Mouse (Mus musculus): ENCODE results near the gene Man2b1. TPM values are rescaled to one million over a fixed set of nuclear protein-coding genes. Genes with fewer than 3 reads are reported as not detected.

Man2b1 gene
- total and polyA plus RNA-seq, 3 experiments: 10.8 to 24.7 TPM; not detected in 1

GRCm38 (mm10) chr8:85035728-85036310 lies 47.3 kb upstream of the Man2b1 start (continued):
- TF ChIP-seq ZC3H11A (IDR thresholded peaks at IDR 0.05; ENCODE audit: low read depth, low read length): no peak
- TF ChIP-seq NRF1 (IDR thresholded peaks at IDR 0.05; ENCODE audit: insufficient read depth, low read depth, low read length, poor library complexity, severe bottlenecking): no peak

- no peak for DNase-seq (ENCODE audit: low read depth, low spot score)
- peaks cover 9 to 30% of the 10 kb centered on the region in 2 experiments for H3K36me3 ChIP-seq (ENCODE audit: control insufficient read depth in 1 of 2, insufficient read depth in 2 of 2, low read length in 2 of 2)
- H3K9me3 ChIP-seq (replicated peaks; ENCODE audit: insufficient read depth, low read length): no peaks in the 10 kb centered on the region
- TF ChIP-seq POLR2AphosphoS2 (IDR thresholded peaks at IDR 0.05; ENCODE audit: low read length) (peak; percentile 87; the same call in 1 of the 2 replicates), POLR2A (IDR thresholded peaks at IDR 0.05; ENCODE audit: control insufficient read depth in 1 of 2, insufficient read depth in 1 of 2, low read depth in 1 of 2, low read length in 2 of 2, poor library complexity in 1 of 2) (peak; percentile 27 to 84; a peak in 3 of 4 replicates), ZKSCAN1 (IDR thresholded peaks at IDR 0.05; ENCODE audit: low read depth, low read length) (no peak), GATA1 (IDR thresholded peaks at IDR 0.05; ENCODE audit: low read depth, low read length) (no peak), JUND (IDR thresholded peaks at IDR 0.05; ENCODE audit: low read depth, low read length) (no peak), TBP (IDR thresholded peaks at IDR 0.05; ENCODE audit: low read depth, low read length) (peak; percentile 97), NELFE (IDR thresholded peaks at IDR 0.05; ENCODE audit: low read depth, low read length) (peak; percentile 53)
- H3K27ac ChIP-seq (ENCODE audit: control insufficient read depth, low read depth, low read length): peak overlapping the region; percentile 97
- peak overlapping the region; percentile 65 to 88 for H3K4me3 ChIP-seq (ENCODE audit: control insufficient read depth in 1 of 2, insufficient read depth in 1 of 2, low read depth in 2 of 2, low read length in 2 of 2)
- peaks cover 3 to 15% of the 10 kb centered on the region in 2 experiments for H3K4me1 ChIP-seq (ENCODE audit: control insufficient read depth in 1 of 2, insufficient read depth in 2 of 2, low read length in 2 of 2)
- H3K9ac ChIP-seq (ENCODE audit: control insufficient read depth, low read depth, low read length, poor library complexity, severe bottlenecking): peak overlapping the region; percentile 96
- peaks cover 49% of the 10 kb centered on the region for H3K79me2 ChIP-seq (ENCODE audit: control insufficient read depth, insufficient read depth, low read length, poor library complexity)
- H3K27me3 ChIP-seq (ENCODE audit: control insufficient read depth in 1 of 2, insufficient read depth in 2 of 2, low read length in 2 of 2): no peaks in the 10 kb centered on the region
Observed at GRCm38 (mm10) chr8:85036381-85036717, 46.7 kb upstream of the Man2b1 start.

GRCm38 (mm10) chr8:85036718-85037365 lies 46.2 kb upstream of the Man2b1 start, which contains the start of gene Tnpo2:
Tnpo2 (plus strand) TSS chr8:85036915.
- H3K4me3 ChIP-seq (ENCODE audit: control insufficient read depth in 1 of 2, insufficient read depth in 1 of 2, low read depth in 2 of 2, low read length in 2 of 2): peak within 1 kb of the TSS; percentile 86 to 88
- peaks cover 52% of the 10 kb centered on the region for H3K79me2 ChIP-seq (ENCODE audit: control insufficient read depth, insufficient read depth, low read length, poor library complexity)
- H3K27me3 ChIP-seq (ENCODE audit: control insufficient read depth in 1 of 2, insufficient read depth in 2 of 2, low read length in 2 of 2): no peaks in the 10 kb centered on the region
- DNase-seq (ENCODE audit: low read depth, low spot score): peak; percentile 99
- H3K36me3 ChIP-seq (ENCODE audit: control insufficient read depth in 1 of 2, insufficient read depth in 2 of 2, low read length in 2 of 2): peaks cover 13 to 35% of the 10 kb centered on the region in 2 experiments
- H3K9ac ChIP-seq (ENCODE audit: control insufficient read depth, low read depth, low read length, poor library complexity, severe bottlenecking): peak within 1 kb of the TSS; percentile 99
- peak within 1 kb of the TSS; percentile 98 for H3K27ac ChIP-seq (ENCODE audit: control insufficient read depth, low read depth, low read length)
- no peaks in the 10 kb centered on the region for H3K9me3 ChIP-seq (replicated peaks; ENCODE audit: insufficient read depth, low read length)
- peaks cover 3 to 15% of the 10 kb centered on the region in 2 experiments for H3K4me1 ChIP-seq (ENCODE audit: control insufficient read depth in 1 of 2, insufficient read depth in 2 of 2, low read length in 2 of 2)
- TF ChIP-seq E2F4 (IDR thresholded peaks at IDR 0.05; ENCODE audit: borderline replicate concordance, low read depth, low read length) (no peak), GABPA (IDR thresholded peaks at IDR 0.05; ENCODE audit: low read depth, low read length) (no peak), TBP (IDR thresholded peaks at IDR 0.05; ENCODE audit: low read depth, low read length) (no peak), GATA1 (IDR thresholded peaks at IDR 0.05; ENCODE audit: low read depth, low read length) (no peak), ETS1 (IDR thresholded peaks at IDR 0.05; ENCODE audit: low read depth, low read length) (peak; percentile 29; the same call in 1 of the 2 replicates), RCOR1 (IDR thresholded peaks at IDR 0.05; ENCODE audit: low read depth, low read length) (no peak), UBTF (IDR thresholded peaks at IDR 0.05; ENCODE audit: borderline replicate concordance, insufficient read depth, low read depth, low read length) (peak; percentile 66; the same call in 1 of the 2 replicates), POLR2A (IDR thresholded peaks at IDR 0.05; ENCODE audit: control insufficient read depth in 1 of 2, insufficient read depth in 1 of 2, low read depth in 1 of 2, low read length in 2 of 2, poor library complexity in 1 of 2) (peak; percentile 63 to 90), ZC3H11A (IDR thresholded peaks at IDR 0.05; ENCODE audit: low read depth, low read length) (no peak), NRF1 (IDR thresholded peaks at IDR 0.05; ENCODE audit: insufficient read depth, low read depth, low read length, poor library complexity, severe bottlenecking) (peak; percentile 54; the same call in 1 of the 2 replicates), ZMIZ1 (IDR thresholded peaks at IDR 0.05; ENCODE audit: low read depth, low read length) (no peak), CHD1 (IDR thresholded peaks at IDR 0.05; ENCODE audit: low read depth, low read length) (no peak), MAZ (IDR thresholded peaks at IDR 0.05; ENCODE audit: low read depth, low read length) (no peak), MXI1 (IDR thresholded peaks at IDR 0.05; ENCODE audit: low read depth, low read length) (peak; percentile 79), SIN3A (IDR thresholded peaks at IDR 0.05; ENCODE audit: low read length) (peak; percentile 94), JUND (IDR thresholded peaks at IDR 0.05; ENCODE audit: low read depth, low read length) (no peak), ZNF384 (IDR thresholded peaks at IDR 0.05; ENCODE audit: low read depth, low read length) (peak; percentile 100), USF1 (IDR thresholded peaks at IDR 0.05; ENCODE audit: low read depth, low read length) (peak; percentile 98), POLR2AphosphoS5 (IDR thresholded peaks at IDR 0.05; ENCODE audit: borderline replicate concordance, low read depth, low read length) (0 out of 2 replicates have a peak, but pooled peaks have one; percentile 62), MYB (IDR thresholded peaks at IDR 0.05; ENCODE audit: low read depth, low read length) (no peak; the same call in 1 of the 2 replicates), RAD21 (IDR thresholded peaks at IDR 0.05; ENCODE audit: low read depth, low read length) (no peak), MAX (IDR thresholded peaks at IDR 0.05; ENCODE audit: low read length) (peak; percentile 97), CHD2 (IDR thresholded peaks at IDR 0.05; ENCODE audit: low read length) (no peak; the same call in none of the 2 replicates), HCFC1 (IDR thresholded peaks at IDR 0.05; ENCODE audit: low read depth, low read length) (peak; percentile 92)

Measured in MEL (cell line).